Mouse (Mus musculus) CH12.LX (cell line): ENCODE data around the gene Gfra4. TPM values are rescaled to one million over a fixed set of nuclear protein-coding genes. Genes with fewer than 3 reads are reported as not detected.

Experiments used
- DNase-seq: peaks from one replicate; pipeline ENCODE4 v3.0.0-alpha.2; 2013; ENCODE audit errors: extremely low read depth
- H3K27ac ChIP-seq: 2 replicates; pipeline ENCODE4 v1.5.1; 2012; ENCODE audit warnings: low read depth, mild to moderate bottlenecking, control low read depth, moderate library complexity; ENCODE audit not compliant: insufficient read depth
- H3K27me3 ChIP-seq: replicated peaks from 2 replicates; pipeline ENCODE3; 2012; ENCODE audit warnings: inconsistent platforms
- H3K36me3 ChIP-seq, 2 experiments: replicated peaks in 1 of 2; 2 replicates each; pipeline versions ENCODE3 to v1.6.1; 2012; ENCODE audit warnings: inconsistent platforms in 1 of 2, low read length in 1 of 2, mild to moderate bottlenecking in 1 of 2, mixed read lengths in 1 of 2, moderate library complexity in 1 of 2; ENCODE audit not compliant: control insufficient read depth in 1 of 2, insufficient read depth in 1 of 2
- H3K4me1 ChIP-seq, 2 experiments: 2 replicates each; pipeline ENCODE4 v1.6.1; 2012; ENCODE audit warnings: inconsistent platforms in 1 of 2, moderate library complexity in 1 of 2; ENCODE audit not compliant: insufficient read depth in 2 of 2, control insufficient read depth in 1 of 2
- H3K4me2 ChIP-seq: 2 replicates; pipeline ENCODE4 v1.6.1; 2012; ENCODE audit warnings: low read depth, mild to moderate bottlenecking, control low read depth; ENCODE audit not compliant: poor library complexity, insufficient read depth, severe bottlenecking
- H3K4me3 ChIP-seq, 3 experiments: fragments of 150-350 bp in 1 of 3; sonication (generic) in 1 of 3; replicated peaks in 1 of 3; 2 replicates each; pipeline versions ENCODE3 to v1.5.1; 2011 to 2012; ENCODE audit warnings: low read depth in 2 of 3, low read length in 2 of 3, mild to moderate bottlenecking in 2 of 3, moderate library complexity in 2 of 3, control low read depth in 1 of 3, improper control_type of control experiment in 1 of 3, inconsistent platforms in 1 of 3, mixed read lengths in 1 of 3; ENCODE audit not compliant: poor library complexity in 1 of 3
- H3K79me2 ChIP-seq: replicated peaks from 2 replicates; pipeline ENCODE4 v1.6.1; 2012; ENCODE audit warnings: mild to moderate bottlenecking, moderate library complexity; ENCODE audit not compliant: control insufficient read depth, poor library complexity, insufficient read depth, severe bottlenecking; ENCODE audit errors: extremely low read depth
- H3K9ac ChIP-seq: 2 replicates; pipeline ENCODE4 v1.6.1; 2012; ENCODE audit warnings: low read depth, mild to moderate bottlenecking, control low read depth, moderate library complexity; ENCODE audit not compliant: insufficient read depth
- H3K9me3 ChIP-seq: replicated peaks from 2 replicates; pipeline ENCODE3; 2012; ENCODE audit warnings: low read length, inconsistent platforms, mixed read lengths
- BHLHE40 ChIP-seq: IDR thresholded peaks from 2 replicates; pipeline ENCODE4 v1.6.1; 2011; ENCODE audit warnings: mild to moderate bottlenecking, low read depth, low read length, improper control_type of control experiment
- CTCF ChIP-seq, 2 experiments: IDR thresholded peaks in 1 of 2; conservative IDR thresholded peaks in 1 of 2; 2 replicates each; pipeline ENCODE4 v1.5.1; 2011 to 2012; ENCODE audit warnings: low read depth in 2 of 2, low read length in 2 of 2, improper control_type of control experiment in 1 of 2, inconsistent platforms in 1 of 2, mild to moderate bottlenecking in 1 of 2, moderate library complexity in 1 of 2
- E2F4 ChIP-seq: IDR thresholded peaks from 2 replicates; pipeline ENCODE4 v1.6.1; 2011; ENCODE audit warnings: low read depth, low read length, improper control_type of control experiment; ENCODE audit not compliant: insufficient replicate concordance
- ELF1 ChIP-seq: IDR thresholded peaks from 2 replicates; pipeline ENCODE4 v1.6.1; 2014; ENCODE audit warnings: low read depth, mild to moderate bottlenecking, inconsistent platforms, low read length, improper control_type of control experiment
- EP300 ChIP-seq: IDR thresholded peaks from 2 replicates; pipeline ENCODE4 v1.6.1; 2011; ENCODE audit warnings: low read length, improper control_type of control experiment
- GABPA ChIP-seq: IDR thresholded peaks from 2 replicates; pipeline ENCODE4 v1.6.1; 2012; ENCODE audit warnings: low read depth, low read length, improper control_type of control experiment, inconsistent platforms; ENCODE audit not compliant: insufficient replicate concordance
- JUND ChIP-seq: conservative IDR thresholded peaks from 2 replicates; pipeline ENCODE4 v1.6.1; 2011; ENCODE audit warnings: low read depth, low read length, improper control_type of control experiment
- KAT2A ChIP-seq: IDR thresholded peaks from 2 replicates; pipeline ENCODE4 v1.6.1; 2012; ENCODE audit warnings: low read length, improper control_type of control experiment, inconsistent platforms; ENCODE audit not compliant: insufficient replicate concordance
- MAX ChIP-seq: IDR thresholded peaks from 2 replicates; pipeline ENCODE4 v1.6.1; 2011; ENCODE audit warnings: low read length, improper control_type of control experiment
- MAZ ChIP-seq: IDR thresholded peaks from 2 replicates; pipeline ENCODE4 v1.6.1; 2012; ENCODE audit warnings: low read depth, mild to moderate bottlenecking, inconsistent platforms, low read length, improper control_type of control experiment, moderate library complexity
- MEF2A ChIP-seq: IDR thresholded peaks from 2 replicates; pipeline ENCODE4 v1.6.1; 2014; ENCODE audit warnings: low read depth, mild to moderate bottlenecking, inconsistent platforms, low read length, improper control_type of control experiment, borderline replicate concordance
- MXI1 ChIP-seq: IDR thresholded peaks from 2 replicates; pipeline ENCODE4 v1.6.1; 2011; ENCODE audit warnings: mild to moderate bottlenecking, low read depth, low read length, improper control_type of control experiment
- MYC ChIP-seq: IDR thresholded peaks from 2 replicates; pipeline ENCODE4 v1.6.1; 2011; ENCODE audit warnings: low read depth, mild to moderate bottlenecking, improper control_type of control experiment, low read length
- NRF1 ChIP-seq: IDR thresholded peaks from 2 replicates; pipeline ENCODE4 v1.6.1; 2014; ENCODE audit warnings: low read depth, mild to moderate bottlenecking, inconsistent platforms, low read length, improper control_type of control experiment, moderate library complexity
- POLR2AphosphoS2 ChIP-seq: IDR thresholded peaks from 2 replicates; pipeline ENCODE4 v1.6.1; 2011; ENCODE audit warnings: low read depth, low read length, improper control_type of control experiment
- RAD21 ChIP-seq: IDR thresholded peaks from 2 replicates; pipeline ENCODE4 v1.6.1; 2011; ENCODE audit warnings: low read depth, mild to moderate bottlenecking, low read length, improper control_type of control experiment, moderate library complexity
- SMC3 ChIP-seq: IDR thresholded peaks from 2 replicates; pipeline ENCODE4 v1.6.1; 2011; ENCODE audit warnings: low read depth, low read length, improper control_type of control experiment
- TCF12 ChIP-seq: IDR thresholded peaks from 2 replicates; pipeline ENCODE4 v1.6.1; 2014; ENCODE audit warnings: low read depth, mild to moderate bottlenecking, inconsistent platforms, low read length, improper control_type of control experiment
- UBTF ChIP-seq: IDR thresholded peaks from 2 replicates; pipeline ENCODE4 v1.6.1; 2012; ENCODE audit warnings: low read depth, mild to moderate bottlenecking, inconsistent platforms, low read length, improper control_type of control experiment, moderate library complexity
- USF2 ChIP-seq: conservative IDR thresholded peaks from 2 replicates; pipeline ENCODE4 v1.6.1; 2011; ENCODE audit warnings: low read depth, low read length, improper control_type of control experiment
- ZC3H11A ChIP-seq: IDR thresholded peaks from 2 replicates; pipeline ENCODE4 v1.6.1; 2012; ENCODE audit warnings: low read depth, mild to moderate bottlenecking, inconsistent platforms, low read length, improper control_type of control experiment
- ZMIZ1 ChIP-seq: IDR thresholded peaks from 2 replicates; pipeline ENCODE4 v1.6.1; 2012; ENCODE audit warnings: low read depth, mild to moderate bottlenecking, inconsistent platforms, low read length, improper control_type of control experiment
- dilution Hi-C: fragments of 300-500 bp; cut with MboI; formaldehyde crosslinking; loops from 2 replicates; pipeline ENCODE4 v1.14.3; 2020; ENCODE audit warnings: low sequenced_read_pairs; ENCODE audit not compliant: extremely low pct_unique_long_range_greater_than_20kb, extremely low pct_ligation_motif_present
- in situ Hi-C: fragments of 300-500 bp; cut with MboI; formaldehyde crosslinking; loops from 3 replicates; pipeline ENCODE4 v1.14.3; 2019; ENCODE audit warnings: low sequenced_read_pairs, low pct_ligation_motif_present, low pct_unique_long_range_greater_than_20kb, mixed read lengths
- polyA plus RNA-seq: library from polyadenylated mRNA; unstranded; fragments of >175 nt; gene quantifications from 2 replicates; pipeline ENCODE4 v1.2.1, GENCODE M21; 2012; ENCODE audit warnings: low read depth; ENCODE audit not compliant: insufficient read length
- total RNA-seq, 2 experiments: library from RNA; depleted of rRNA; stranded (reverse); fragments of 300-350 nt in 1 of 2; fragments of >200 nt in 1 of 2; gene quantifications; 2 replicates each; pipeline ENCODE4 v1.2.3; 2012 to 2014

The Gfra4 gene
- total and polyA plus RNA-seq, 3 experiments: not detected

- peak; percentile 42 for DNase-seq
- Histone ChIP-seq H3K4me1 (peaks cover 0 to 14% of the 10 kb centered on the region in 2 experiments; a peak in 2 of 4 replicates), H3K27me3 (no peaks in the 10 kb centered on the region), H3K4me3 (no peak overlapping the region), H3K4me2 (no peak overlapping the region), H3K36me3 (peaks cover 5 to 39% of the 10 kb centered on the region in 2 experiments), H3K79me2 (no peaks in the 10 kb centered on the region), H3K9ac (no peak overlapping the region), H3K27ac (no peak overlapping the region), H3K9me3 (no peaks in the 10 kb centered on the region)
- dilution Hi-C loops: no loop called here
- in situ Hi-C loops: no loop called here
- TF ChIP-seq UBTF (no peak), MAZ (no peak), KAT2A (no peak), BHLHE40 (no peak), E2F4 (no peak), NRF1 (no peak), USF2 (no peak), MXI1 (no peak), MEF2A (no peak)
These were observed 33.8 kb downstream of the Gfra4 start for GRCm38 (mm10) chr2:131009123-131009522.

DNA sequence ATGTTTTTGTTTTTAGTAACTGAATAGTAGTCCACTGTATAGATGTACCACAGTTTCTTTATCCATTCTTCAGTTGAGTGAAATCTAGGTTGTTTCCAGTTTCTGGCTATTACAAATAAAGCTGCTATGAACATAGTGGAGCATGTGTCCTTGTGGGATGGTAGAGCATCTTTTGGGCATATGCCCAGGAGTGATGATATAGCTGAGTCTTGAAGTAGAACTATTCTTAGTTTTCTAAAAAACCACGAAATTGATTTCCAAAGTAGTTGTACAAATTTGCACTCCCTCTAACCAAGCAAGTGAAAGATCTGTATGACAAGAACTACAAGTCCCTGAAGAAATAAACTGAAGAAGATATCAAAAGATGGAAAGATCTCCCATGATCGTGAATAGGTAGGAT, 50.1 kb downstream of the Gfra4 start:
- dilution Hi-C loops: no loop called here
- Histone ChIP-seq H3K27ac (no peak overlapping the region), H3K9me3 (no peaks in the 10 kb centered on the region), H3K9ac (no peak overlapping the region), H3K4me2 (no peak overlapping the region), H3K4me1 (no peaks in the 10 kb centered on the region)
- no peak for TF ChIP-seq KAT2A
- no peak for TF ChIP-seq MXI1
- no peak for TF ChIP-seq CTCF (conservative IDR thresholded peaks at IDR 0.05 in 1 of 2, IDR thresholded peaks at IDR 0.05 in 1 of 2; ENCODE audit: low read depth in 2 of 2, low read length in 2 of 2)
- TF ChIP-seq ELF1: no peak
- no peak for TF ChIP-seq USF2
- TF ChIP-seq E2F4: no peak
- TF ChIP-seq ZC3H11A: no peak
- no peak for TF ChIP-seq TCF12
- no peak for TF ChIP-seq MYC
- no peak for TF ChIP-seq RAD21
- no peak for TF ChIP-seq POLR2AphosphoS2
- no peak for TF ChIP-seq NRF1
- no peak for TF ChIP-seq ZMIZ1
- TF ChIP-seq UBTF: no peak
- TF ChIP-seq SMC3: no peak
- no peak for TF ChIP-seq GABPA
- TF ChIP-seq EP300: no peak
- no peak for TF ChIP-seq JUND
- no peak for TF ChIP-seq BHLHE40
- no peak for TF ChIP-seq MAX
- TF ChIP-seq, all 38 proteins: peak for 0
- peaks cover 2 to 17% of the 10 kb centered on the region in 2 experiments for H3K36me3 ChIP-seq
- DNase-seq: no peak
- no peak overlapping the region for H3K4me3 ChIP-seq
- in situ Hi-C loops: no loop called here
- H3K27me3 ChIP-seq: no peaks in the 10 kb centered on the region
- H3K79me2 ChIP-seq: no peaks in the 10 kb centered on the region

Other genes with a start within 250 kb of the Gfra4 start
- 3.3 and 4.2 TPM in 2 replicates for gene 4930402H24Rik, start 136.7 kb downstream of the Gfra4 start, total RNA-seq (2012; rRNA removed)
- 3.1 and 4.2 TPM in 2 replicates for gene 4930402H24Rik, start 136.7 kb downstream of the Gfra4 start, total RNA-seq (2014; rRNA removed)
- gene 4930402H24Rik, start 136.7 kb downstream of the Gfra4 start, polyA plus RNA-seq: 2.6 and 4.8 TPM in 2 replicates
- 4.4 and 4.5 TPM in 2 replicates for gene Atrn, start 136.6 kb downstream of the Gfra4 start, total RNA-seq (2012; rRNA removed)
- gene Atrn, start 136.6 kb downstream of the Gfra4 start, total RNA-seq (2014; rRNA removed): 4.0 TPM in 2 replicates
- gene Atrn, start 136.6 kb downstream of the Gfra4 start, polyA plus RNA-seq: 4.9 and 5.8 TPM in 2 replicates
- gene Adam33, start 20.7 kb upstream of the Gfra4 start, total RNA-seq (2012; rRNA removed): 0.17 TPM in 2 replicates
- not detected in 2 replicates for gene Adam33, start 20.7 kb upstream of the Gfra4 start, total RNA-seq (2014; rRNA removed)
- 0.21 and 0.44 TPM in 2 replicates for gene Adam33, start 20.7 kb upstream of the Gfra4 start, polyA plus RNA-seq
- gene Siglec1, start 43.7 kb upstream of the Gfra4 start, total RNA-seq (2012; rRNA removed): 0.04 TPM in 1 of 2 replicates, not detected in the other
- not detected in 2 replicates for gene Siglec1, start 43.7 kb upstream of the Gfra4 start, total RNA-seq (2014; rRNA removed)
- 0.05 TPM in 1 of 2 replicates, not detected in the other for gene Siglec1, start 43.7 kb upstream of the Gfra4 start, polyA plus RNA-seq
- 1.3 and 1.7 TPM in 2 replicates for gene Hspa12b, start 84.2 kb upstream of the Gfra4 start, total RNA-seq (2012; rRNA removed)
- 0.24 and 0.56 TPM in 2 replicates for gene Hspa12b, start 84.2 kb upstream of the Gfra4 start, total RNA-seq (2014; rRNA removed)
- gene Hspa12b, start 84.2 kb upstream of the Gfra4 start, polyA plus RNA-seq: 2.0 TPM in 2 replicates
- not detected in 2 replicates for gene Gm11037, start 90.4 kb upstream of the Gfra4 start, total RNA-seq (2012; rRNA removed)
- not detected in 2 replicates for gene Gm11037, start 90.4 kb upstream of the Gfra4 start, total RNA-seq (2014; rRNA removed)
- not detected in 2 replicates for gene Gm11037, start 90.4 kb upstream of the Gfra4 start, polyA plus RNA-seq
- gene 1700037H04Rik, start 117.0 kb upstream of the Gfra4 start, total RNA-seq (2012; rRNA removed): 25.3 and 36.5 TPM in 2 replicates
- 11.2 and 16.0 TPM in 2 replicates for gene 1700037H04Rik, start 117.0 kb upstream of the Gfra4 start, total RNA-seq (2014; rRNA removed)
- 40.0 and 43.0 TPM in 2 replicates for gene 1700037H04Rik, start 117.0 kb upstream of the Gfra4 start, polyA plus RNA-seq
- gene Cenpb, start 137.0 kb upstream of the Gfra4 start, total RNA-seq (2012; rRNA removed): 24.4 and 26.8 TPM in 2 replicates
- 17.3 and 18.1 TPM in 2 replicates for gene Cenpb, start 137.0 kb upstream of the Gfra4 start, total RNA-seq (2014; rRNA removed)
- 26.1 and 26.6 TPM in 2 replicates for gene Cenpb, start 137.0 kb upstream of the Gfra4 start, polyA plus RNA-seq
- gene Cdc25b, start 143.9 kb upstream of the Gfra4 start, total RNA-seq (2012; rRNA removed): 11.6 and 14.4 TPM in 2 replicates
- gene Cdc25b, start 143.9 kb upstream of the Gfra4 start, total RNA-seq (2014; rRNA removed): 23.3 and 24.0 TPM in 2 replicates
- gene Cdc25b, start 143.9 kb upstream of the Gfra4 start, polyA plus RNA-seq: 21.3 and 22.8 TPM in 2 replicates
- 0.97 and 1.0 TPM in 2 replicates for gene Spef1, start 144.2 kb upstream of the Gfra4 start, total RNA-seq (2012; rRNA removed)
- gene Spef1, start 144.2 kb upstream of the Gfra4 start, total RNA-seq (2014; rRNA removed): 0.34 and 0.45 TPM in 2 replicates
- gene Spef1, start 144.2 kb upstream of the Gfra4 start, polyA plus RNA-seq: 1.2 TPM in 2 replicates
- gene Ap5s1, start 164.0 kb upstream of the Gfra4 start, total RNA-seq (2012; rRNA removed): 9.1 and 10.4 TPM in 2 replicates
- gene Ap5s1, start 164.0 kb upstream of the Gfra4 start, total RNA-seq (2014; rRNA removed): 19.8 and 22.5 TPM in 2 replicates
- gene Ap5s1, start 164.0 kb upstream of the Gfra4 start, polyA plus RNA-seq: 8.1 and 9.9 TPM in 2 replicates
- gene Mavs, start 191.0 kb upstream of the Gfra4 start, total RNA-seq (2012; rRNA removed): 25.6 and 25.9 TPM in 2 replicates
- gene Mavs, start 191.0 kb upstream of the Gfra4 start, total RNA-seq (2014; rRNA removed): 18.5 and 18.6 TPM in 2 replicates
- gene Mavs, start 191.0 kb upstream of the Gfra4 start, polyA plus RNA-seq: 26.8 and 34.5 TPM in 2 replicates
- gene Pank2, start 219.4 kb upstream of the Gfra4 start, total RNA-seq (2012; rRNA removed): 16.6 and 19.0 TPM in 2 replicates
- gene Pank2, start 219.4 kb upstream of the Gfra4 start, total RNA-seq (2014; rRNA removed): 25.6 and 28.6 TPM in 2 replicates
- gene Pank2, start 219.4 kb upstream of the Gfra4 start, polyA plus RNA-seq: 34.7 and 43.2 TPM in 2 replicates